Mouse (Mus musculus) urinary bladder, postnatal 14 days (tissue): Measurements from ENCODE around the gene Nrd1.

ENCODE experiments used
- DNase-seq: peaks from one replicate; pipeline ENCODE4 v3.0.0; 2021; ENCODE audit warnings: low spot score

Nrd1 gene

DNA sequence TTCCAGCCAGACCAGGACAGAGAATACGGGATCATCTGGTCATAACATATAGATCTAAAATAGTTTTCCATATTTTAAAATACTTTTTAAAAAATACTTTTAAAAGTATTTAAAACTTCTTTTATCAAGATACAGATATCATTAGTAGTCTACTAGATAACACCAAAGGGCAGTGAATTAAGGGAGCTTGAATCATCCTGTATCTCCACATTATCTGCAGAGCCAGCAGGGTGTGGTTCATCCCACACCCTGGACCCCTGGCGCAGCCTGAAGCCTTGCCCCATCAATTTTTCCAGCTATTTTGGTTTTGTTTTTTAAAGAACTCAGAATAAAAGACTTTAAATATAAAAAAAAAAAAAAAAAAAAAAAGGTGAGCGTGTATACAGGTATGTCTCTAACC lies 98.4 kb downstream of the Nrd1 start:
- DNase-seq = no peak

- DNase-seq = no peak
Measured at GRCm38 (mm10) chr4:109102574-109102973, 102.1 kb downstream of the Nrd1 start.

DNA sequence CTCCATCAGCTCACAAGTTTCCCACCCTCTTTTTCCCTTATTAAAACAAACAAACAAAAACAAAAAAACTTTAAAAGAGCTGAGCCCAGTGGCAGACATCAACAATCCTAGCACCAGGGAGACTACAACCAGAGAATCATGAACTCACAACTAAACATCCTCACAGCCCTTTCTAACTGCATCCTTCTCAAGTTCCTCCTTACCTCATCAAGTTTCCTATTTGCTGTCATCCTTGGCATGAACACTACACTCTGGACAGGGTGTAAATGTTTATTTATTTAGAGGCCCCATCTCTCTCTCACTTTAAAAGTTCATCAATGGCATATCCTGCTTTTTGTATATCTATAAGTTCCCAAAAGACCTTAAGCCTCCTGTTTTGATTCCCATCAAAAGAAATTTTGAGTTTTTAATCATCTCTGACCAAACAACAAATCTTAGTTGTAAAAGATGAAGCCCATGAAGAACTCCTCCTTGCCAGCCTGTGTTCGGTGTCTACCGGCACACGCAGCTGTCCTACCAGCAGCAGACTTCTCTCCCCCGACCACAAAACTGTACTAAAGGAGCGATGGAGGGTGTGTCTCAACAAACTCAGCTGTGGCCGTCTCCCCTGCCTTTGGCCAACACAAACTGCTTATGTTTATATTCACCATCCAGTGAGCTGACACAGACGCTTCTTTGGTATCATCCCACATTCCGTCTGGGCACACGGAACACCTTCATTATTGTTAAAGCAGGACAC lies 102.9 kb downstream of the Nrd1 start:
- DNase-seq = no peak

DNA sequence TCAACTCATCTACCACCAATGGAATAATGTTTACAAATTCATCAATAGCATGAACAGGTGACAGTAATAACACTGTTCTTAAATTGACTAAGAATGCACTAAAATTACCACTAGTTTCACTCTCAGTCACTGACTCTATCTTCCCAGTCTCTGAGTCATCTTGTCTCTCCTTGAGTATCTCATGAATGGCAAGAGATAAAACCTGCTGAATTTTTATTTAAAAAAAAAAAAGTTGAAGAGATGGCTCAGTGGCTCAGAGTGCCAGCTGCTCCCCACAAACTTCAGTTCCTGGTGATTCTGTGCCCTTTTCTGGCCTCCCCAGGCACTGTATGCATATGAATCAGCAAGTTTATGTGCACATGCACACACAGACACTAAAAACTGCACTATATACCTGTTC lies 104.8 kb downstream of the Nrd1 start:
- DNase-seq = no peak

- no peak for DNase-seq
Measured at GRCm38 (mm10) chr4:109106034-109106433, 105.6 kb downstream of the Nrd1 start.

DNA sequence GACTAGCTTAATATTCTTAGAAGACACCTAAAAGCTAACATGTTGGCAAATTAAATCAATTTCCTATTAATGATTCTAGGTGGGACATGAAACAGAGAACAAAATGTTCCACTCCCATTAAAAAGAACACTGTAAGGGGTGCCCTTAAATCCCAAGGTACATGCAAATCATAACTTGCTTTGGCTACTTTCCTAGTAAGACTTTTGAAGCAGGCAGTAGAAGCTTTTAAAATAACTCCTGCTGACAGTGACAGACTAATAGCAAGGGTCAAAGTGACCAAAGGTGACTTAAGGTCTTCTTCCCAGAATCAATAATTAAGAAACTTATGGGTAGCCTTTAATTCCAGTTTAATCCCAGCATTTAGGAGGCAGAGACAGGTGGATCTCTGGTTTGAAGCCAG lies 106.1 kb downstream of the Nrd1 start:
- no peak for DNase-seq

- DNase-seq = no peak
Measured at GRCm38 (mm10) chr4:109109012-109109411, 108.6 kb downstream of the Nrd1 start.

DNA sequence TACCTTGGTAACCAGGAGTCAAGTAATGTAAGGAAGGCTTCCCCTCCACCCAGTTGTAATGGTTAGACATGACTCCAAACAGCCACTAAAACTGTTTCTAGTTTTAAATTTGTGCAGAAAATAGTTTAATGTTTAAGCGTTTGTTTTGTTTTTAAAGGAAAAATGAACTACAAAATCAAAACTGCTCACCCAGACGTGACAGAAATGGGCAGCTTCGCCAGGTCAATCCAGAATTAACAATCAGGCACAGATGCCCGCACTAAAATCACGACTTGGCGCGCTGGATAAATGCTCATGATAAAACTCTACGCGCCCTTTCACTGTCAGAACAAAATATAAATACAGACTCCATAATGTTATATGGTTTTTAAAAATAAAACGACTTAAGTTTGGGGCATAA lies 109.2 kb downstream of the Nrd1 start:
- DNase-seq = no peak

DNA sequence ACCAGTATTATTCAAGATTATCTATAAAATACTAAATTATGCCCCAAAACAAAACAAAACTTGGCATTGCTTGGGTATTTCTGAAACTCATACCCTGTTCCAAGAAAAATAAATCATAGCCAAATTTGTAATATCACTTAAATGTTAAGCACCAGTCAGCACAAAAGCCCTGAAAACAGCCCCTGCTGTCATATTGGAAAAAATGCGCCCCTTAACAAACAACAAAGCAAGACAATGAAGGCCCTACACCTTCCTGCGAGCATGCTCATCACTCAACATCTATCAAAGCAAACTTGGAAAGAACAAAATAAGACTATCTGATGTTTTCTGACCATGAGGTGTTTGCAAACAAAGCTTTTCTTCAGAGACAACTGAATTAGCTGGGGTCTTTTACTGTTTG lies 110.5 kb downstream of the Nrd1 start:
- no peak for DNase-seq
